In the genomic region with DNA sequence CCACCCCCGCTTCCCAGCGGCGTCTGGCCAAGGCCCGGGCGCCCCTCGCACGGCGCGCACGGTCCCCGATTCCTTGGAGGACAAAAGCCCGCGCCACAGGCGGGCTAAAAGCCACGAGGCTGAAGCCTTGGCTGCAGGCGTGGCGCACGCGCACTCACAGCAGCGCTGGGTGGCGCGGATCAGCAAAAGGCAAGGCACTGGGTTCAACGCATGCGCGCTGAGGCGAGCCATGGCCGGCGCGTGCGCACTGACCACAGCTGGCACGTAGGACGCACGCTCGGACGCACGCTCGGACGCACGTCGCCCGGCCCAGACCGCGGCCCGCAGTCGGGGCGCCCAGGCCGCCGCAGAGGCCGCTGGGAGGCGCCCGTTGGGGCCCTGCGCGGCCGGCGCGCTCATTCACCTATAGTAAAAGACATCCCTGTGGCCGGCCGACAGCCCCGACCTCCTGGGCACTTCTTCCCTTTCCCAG, we compare ENCODE assay signal across 8 mouse cellular contexts. TPM values are rescaled to one million over a fixed set of nuclear protein-coding genes. Genes with fewer than 3 reads are reported as not detected.
DNase-seq lines count a peak whose midpoint lies in the region; ATAC-seq and TF ChIP-seq lines count a peak whose summit lies in the region.

No protein-coding gene starts in this region.

- ATAC-seq in G1E (ENCODE audit: extremely low read depth, insufficient number of reproducible peaks, low FRiP score, poor library complexity, severe bottlenecking): peak; percentile 18; the same call in 1 of the 2 replicates
- peak; percentile 69 for ATAC-seq in forebrain, postnatal 0 days
- peak; percentile 55 to 62 for ATAC-seq in hematopoietic stem cell, adult 5-6 weeks (replicated peaks in 1 of 2; ENCODE audit: insufficient read depth in 1 of 2, low FRiP score in 2 of 2, low TSS enrichment in 1 of 2, low read depth in 1 of 2, poor library complexity in 2 of 2, severe bottlenecking in 2 of 2)
- peak; percentile 88 for ATAC-seq in lung, embryonic 16.5 days (ENCODE audit: low read depth)

- peaks cover 80% of the 10 kb centered on the region for H3K4me1 ChIP-seq in G1E (ENCODE audit: insufficient read depth, low read depth, low read length)
- peaks cover 18% of the 10 kb centered on the region for H3K4me1 ChIP-seq in forebrain, postnatal 0 days (ENCODE audit: insufficient read depth)
- H3K4me1 ChIP-seq in lung, embryonic 16.5 days (replicated peaks; ENCODE audit: control insufficient read depth, insufficient read depth, low read length): peaks cover 24% of the 10 kb centered on the region

- H3K9ac ChIP-seq in forebrain, postnatal 0 days: peak overlapping the region; percentile 97
- peak overlapping the region; percentile 94 for H3K9ac ChIP-seq in lung, embryonic 16.5 days (ENCODE audit: low read length)

- H3K4me2 ChIP-seq in forebrain, postnatal 0 days (ENCODE audit: low read depth): peak overlapping the region; percentile 85
- peak overlapping the region; percentile 94 for H3K4me2 ChIP-seq in lung, embryonic 16.5 days (ENCODE audit: low read depth, low read length)

- peak; percentile 86 for DNase-seq in G1E (ENCODE audit: low spot score)
- peak; percentile 97 to 100 for DNase-seq in cerebellum, adult 18-20 months
- peak; percentile 100 for DNase-seq in forebrain, postnatal 0 days
- peak; percentile 88 for DNase-seq in layer of hippocampus, adult 9-10 months (ENCODE audit: low spot score)
- DNase-seq in ovary, postnatal 10 days (ENCODE audit: low spot score): peak; percentile 95
- DNase-seq in thymus, postnatal 10 days (ENCODE audit: low spot score in 2 of 2): peak; percentile 93 to 96

- H3K27me3 ChIP-seq in G1E (ENCODE audit: insufficient read depth, low read length): no peaks in the 10 kb centered on the region
- H3K27me3 ChIP-seq in forebrain, postnatal 0 days (ENCODE audit: insufficient read depth, low read length): no peaks in the 10 kb centered on the region
- no peaks in the 10 kb centered on the region for H3K27me3 ChIP-seq in lung, embryonic 16.5 days (ENCODE audit: control insufficient read depth, insufficient read depth, low read depth, low read length)

- no peaks in the 10 kb centered on the region for H3K9me3 ChIP-seq in G1E (replicated peaks)
- no peaks in the 10 kb centered on the region for H3K9me3 ChIP-seq in forebrain, postnatal 0 days (ENCODE audit: low read length)
- H3K9me3 ChIP-seq in lung, embryonic 16.5 days (ENCODE audit: control insufficient read depth, low read length): 0 out of 2 replicates have a peak, but pooled peaks cover 3% of the 10 kb centered on the region

- WGBS in forebrain, postnatal 0 days: under 1% methylated on average over 58 of the region's 59 CpGs
- under 1% methylated on average over 58 of the region's 59 CpGs for WGBS in lung, embryonic 16.5 days

- peaks cover 80% of the 10 kb centered on the region for H3K36me3 ChIP-seq in G1E (replicated peaks)
- H3K36me3 ChIP-seq in forebrain, postnatal 0 days (ENCODE audit: insufficient read depth): peaks cover 36% of the 10 kb centered on the region
- peaks cover 33% of the 10 kb centered on the region for H3K36me3 ChIP-seq in lung, embryonic 16.5 days (ENCODE audit: control insufficient read depth, insufficient read depth, low read length)

- no peak for TF ChIP-seq CTCF in G1E (IDR thresholded peaks at IDR 0.05; ENCODE audit: low read depth, low read length)
- no peak for TF ChIP-seq CTCF in forebrain, postnatal 0 days (IDR thresholded peaks at IDR 0.05; ENCODE audit: low read depth)

- H3K4me3 ChIP-seq in G1E (ENCODE audit: low read depth, low read length): peak overlapping the region; percentile 75
- H3K4me3 ChIP-seq in forebrain, postnatal 0 days (ENCODE audit: low read depth, low read length): peak overlapping the region; percentile 80
- H3K4me3 ChIP-seq in lung, embryonic 16.5 days (ENCODE audit: low read length): peak overlapping the region; percentile 83

- peak overlapping the region; percentile 100 for H3K27ac ChIP-seq in forebrain, postnatal 0 days (ENCODE audit: low read depth, low read length)
- H3K27ac ChIP-seq in lung, embryonic 16.5 days (ENCODE audit: low read length): peak overlapping the region; percentile 99

RNA-seq across cellular contexts. Expression of a gene that starts 0.6 kb away (rescaled TPM):
- total RNA-seq in G1E (2014; fragmentation: Nextera tagmentation) (37.3 and 41.7 TPM in 2 replicates), G1E (2017) (36.0 and 42.0 TPM in 2 replicates)
- 244 and 272 TPM in 2 replicates for polyA plus RNA-seq in G1E (2012)
- 37.9 and 43.9 TPM in 2 replicates for total RNA-seq in forebrain, postnatal 0 days (2014; rRNA removed)
- polyA plus RNA-seq in forebrain, postnatal 0 days (2015; fragmentation: Nextera tagmentation; extraction: Ambion mirVana): 183 and 196 TPM in 2 replicates
- total RNA-seq in hematopoietic stem cell, adult 5-6 weeks (2017): 40.6 and 89.6 TPM in 2 replicates
- polyA plus RNA-seq in lung, embryonic 16.5 days (2015; fragmentation: Nextera tagmentation; extraction: Ambion mirVana): 192 and 204 TPM in 2 replicates

RNA-seq across cellular contexts. Expression of a gene that starts 7.9 kb away (rescaled TPM):
- total RNA-seq in G1E (2014; fragmentation: Nextera tagmentation) (57.3 and 71.6 TPM in 2 replicates), G1E (2017) (376 and 446 TPM in 2 replicates)
- polyA plus RNA-seq in G1E (2012): 1,650 and 1,908 TPM in 2 replicates
- total RNA-seq in forebrain, postnatal 0 days (2014; rRNA removed): 230 and 424 TPM in 2 replicates
- polyA plus RNA-seq in forebrain, postnatal 0 days (2015; fragmentation: Nextera tagmentation; extraction: Ambion mirVana): 688 and 881 TPM in 2 replicates
- total RNA-seq in hematopoietic stem cell, adult 5-6 weeks (2017): 94.4 and 127 TPM in 2 replicates
- 618 and 673 TPM in 2 replicates for polyA plus RNA-seq in lung, embryonic 16.5 days (2015; fragmentation: Nextera tagmentation; extraction: Ambion mirVana)

RNA-seq across cellular contexts. Expression of a gene that starts 11.3 kb away (rescaled TPM):
- 7.7 and 11.4 TPM in 2 replicates for total RNA-seq in G1E (2014; fragmentation: Nextera tagmentation)
- 8.7 and 10.9 TPM in 2 replicates for total RNA-seq in G1E (2017)
- polyA plus RNA-seq in G1E (2012): 35.3 and 41.9 TPM in 2 replicates
- total RNA-seq in forebrain, postnatal 0 days (2014; rRNA removed): 107 and 120 TPM in 2 replicates
- polyA plus RNA-seq in forebrain, postnatal 0 days (2015; fragmentation: Nextera tagmentation; extraction: Ambion mirVana): 18.3 and 18.4 TPM in 2 replicates
- total RNA-seq in hematopoietic stem cell, adult 5-6 weeks (2017): 8.8 and 9.9 TPM in 2 replicates
- polyA plus RNA-seq in lung, embryonic 16.5 days (2015; fragmentation: Nextera tagmentation; extraction: Ambion mirVana): 4.4 and 4.5 TPM in 2 replicates

RNA-seq across cellular contexts. Expression of a gene that starts 34.7 kb away (rescaled TPM):
- 152 and 175 TPM in 2 replicates for total RNA-seq in G1E (2014; fragmentation: Nextera tagmentation)
- total RNA-seq in G1E (2017): 70.0 and 84.0 TPM in 2 replicates
- polyA plus RNA-seq in G1E (2012): 1,090 and 1,330 TPM in 2 replicates
- 69.0 and 91.4 TPM in 2 replicates for total RNA-seq in forebrain, postnatal 0 days (2014; rRNA removed)
- polyA plus RNA-seq in forebrain, postnatal 0 days (2015; fragmentation: Nextera tagmentation; extraction: Ambion mirVana): 34.3 and 36.1 TPM in 2 replicates
- total RNA-seq in hematopoietic stem cell, adult 5-6 weeks (2017): 52.6 and 54.4 TPM in 2 replicates
- polyA plus RNA-seq in lung, embryonic 16.5 days (2015; fragmentation: Nextera tagmentation; extraction: Ambion mirVana): 81.0 and 82.4 TPM in 2 replicates

RNA-seq across cellular contexts. Expression of a gene that starts 42.5 kb away (rescaled TPM):
- total RNA-seq in G1E (2014; fragmentation: Nextera tagmentation) (not detected in 2 replicates), G1E (2017) (0.12 TPM in 1 of 2 replicates, not detected in the other)
- polyA plus RNA-seq in G1E (2012): not detected in 2 replicates
- total RNA-seq in forebrain, postnatal 0 days (2014; rRNA removed): 8.3 and 12.9 TPM in 2 replicates
- polyA plus RNA-seq in forebrain, postnatal 0 days (2015; fragmentation: Nextera tagmentation; extraction: Ambion mirVana): 4.6 and 7.4 TPM in 2 replicates
- total RNA-seq in hematopoietic stem cell, adult 5-6 weeks (2017): not detected in 2 replicates
- polyA plus RNA-seq in lung, embryonic 16.5 days (2015; fragmentation: Nextera tagmentation; extraction: Ambion mirVana): 0.48 and 0.52 TPM in 2 replicates

Comparison
In these comparisons a context has a peak if more than half of its experiments do, and no peak if none do; other contexts are left out.
1. Peak in every context shown above with its lines: DNase-seq, ATAC-seq, H3K4me3 ChIP-seq and H3K27ac ChIP-seq.
2. ATAC-seq: peak in every context shown above with its lines; median percentile 88 in lung, embryonic 16.5 days; 69 in forebrain, postnatal 0 days; 58 in hematopoietic stem cell, adult 5-6 weeks; 18 in G1E.